Mouse (Mus musculus): ENCODE results near the gene Aatf. TPM values are rescaled to one million over a fixed set of nuclear protein-coding genes. Genes with fewer than 3 reads are reported as not detected.

Aatf gene
- 10 to 100 TPM; 21.5 to 21.6 TPM for total RNA-seq (2021)
- long read RNA-seq, transcript Aatf-201 (13 exons, 1,822 nt), result major isoform, 18 of 20 reads
- long read RNA-seq, partial matches to known transcripts, result 0 of 20 reads
- long read RNA-seq, other reads (novel, unspliced or antisense), result 2 of 20 reads

GRCm38 (mm10) chr11:84513171-84514116 is at the start of gene Aatf:
Gene Aatf (minus strand): TSS chr11:84513522.
- peak; percentile 94 to 98 for DNase-seq (ENCODE audit: low spot score in 2 of 2)

- DNase-seq (ENCODE audit: low spot score in 2 of 2), result no peak
Measured at GRCm38 (mm10) chr11:84562758-84563347, 49.5 kb upstream of the Aatf start.

DNA sequence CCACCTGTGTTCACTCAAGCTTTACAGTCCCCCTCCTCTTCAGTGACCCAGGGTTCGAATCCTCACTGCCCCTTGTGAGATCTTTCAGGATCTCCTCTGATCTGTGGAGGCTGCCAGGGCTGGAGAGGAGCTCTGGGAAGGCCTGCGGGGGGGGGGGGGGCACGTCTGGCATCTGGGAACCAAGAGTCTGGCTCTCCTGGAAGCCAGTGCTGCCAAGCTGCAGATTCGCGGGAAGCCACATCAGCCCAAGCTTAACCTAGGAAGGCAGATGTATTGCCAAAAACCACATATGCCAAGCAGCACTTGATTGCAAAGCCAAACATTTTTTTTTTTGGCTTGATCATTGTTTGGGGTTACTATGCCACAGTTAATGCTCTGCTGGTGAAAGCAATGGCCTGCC is 48.2 kb upstream of the Aatf start:
- no peak for DNase-seq (ENCODE audit: low spot score in 2 of 2)

GRCm38 (mm10) chr11:84553821-84554450 is 40.6 kb upstream of the Aatf start:
- DNase-seq (ENCODE audit: low spot score in 2 of 2), result no peak

DNA sequence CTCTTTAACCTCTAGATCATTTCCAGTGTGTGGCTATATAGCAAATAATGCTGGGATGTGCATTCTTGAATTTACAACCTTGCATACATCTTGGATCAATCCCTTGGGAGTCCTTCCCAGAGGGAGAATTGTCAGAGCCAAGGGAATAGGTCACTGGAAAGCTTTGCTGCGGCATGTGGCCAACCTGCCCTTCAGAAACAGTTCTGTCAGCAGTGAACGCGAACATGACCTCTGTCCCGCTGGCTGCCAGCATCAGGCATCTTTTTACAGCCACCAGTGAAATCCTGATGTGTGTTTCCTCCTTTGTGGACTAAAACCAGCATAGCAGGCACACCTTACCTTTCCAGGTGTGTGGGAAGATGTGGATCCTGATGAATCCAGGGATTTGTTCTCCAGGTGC is 38.0 kb upstream of the Aatf start:
- DNase-seq (ENCODE audit: low spot score in 2 of 2), result no peak

DNA sequence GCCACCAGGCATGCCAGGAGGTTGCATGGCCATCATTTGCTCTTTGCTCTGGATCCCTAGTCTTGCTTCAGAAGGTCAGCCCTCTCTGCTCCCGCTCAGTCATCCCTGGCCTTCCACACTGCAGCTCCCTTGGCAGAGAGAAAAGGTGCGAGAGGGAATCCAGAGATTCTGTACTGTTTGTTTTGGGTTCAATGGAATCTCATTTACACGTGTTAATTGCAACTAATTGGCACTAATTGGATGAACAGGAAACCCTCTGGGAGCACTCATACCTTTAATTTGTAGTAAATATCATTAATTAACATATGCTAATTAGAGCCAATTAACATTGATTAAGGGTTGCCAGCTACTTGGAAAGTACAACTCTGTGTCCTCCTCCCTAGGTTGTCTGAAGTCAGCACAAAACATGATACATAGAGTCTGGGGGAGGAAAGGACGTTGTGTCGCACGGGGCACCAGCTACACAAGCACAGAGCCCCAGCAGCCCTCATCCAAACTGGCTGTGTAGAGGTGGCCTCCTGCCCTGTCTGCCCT is 36.0 kb upstream of the Aatf start:
- DNase-seq (ENCODE audit: low spot score in 2 of 2), result no peak

DNA sequence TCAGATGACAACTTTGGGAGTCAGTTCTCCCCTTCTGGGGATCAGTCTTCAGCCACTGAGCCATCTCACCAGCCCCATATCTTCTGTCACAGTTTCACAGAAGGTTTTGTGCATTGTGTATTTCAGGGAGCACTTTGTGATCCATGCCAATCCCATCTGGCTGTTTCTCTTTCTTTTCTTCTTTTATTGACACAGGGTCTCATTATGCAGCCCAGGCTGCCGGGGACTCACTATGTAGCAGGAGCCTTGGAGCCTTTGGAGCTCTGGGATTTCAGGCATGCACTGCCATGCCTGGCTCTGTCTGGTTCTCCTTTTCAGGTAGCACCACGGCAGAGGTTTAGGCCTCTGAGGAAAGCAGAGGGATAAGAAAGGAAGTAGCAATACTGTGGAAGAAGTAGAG is 35.0 kb upstream of the Aatf start:
- no peak for DNase-seq (ENCODE audit: low spot score in 2 of 2)

DNA sequence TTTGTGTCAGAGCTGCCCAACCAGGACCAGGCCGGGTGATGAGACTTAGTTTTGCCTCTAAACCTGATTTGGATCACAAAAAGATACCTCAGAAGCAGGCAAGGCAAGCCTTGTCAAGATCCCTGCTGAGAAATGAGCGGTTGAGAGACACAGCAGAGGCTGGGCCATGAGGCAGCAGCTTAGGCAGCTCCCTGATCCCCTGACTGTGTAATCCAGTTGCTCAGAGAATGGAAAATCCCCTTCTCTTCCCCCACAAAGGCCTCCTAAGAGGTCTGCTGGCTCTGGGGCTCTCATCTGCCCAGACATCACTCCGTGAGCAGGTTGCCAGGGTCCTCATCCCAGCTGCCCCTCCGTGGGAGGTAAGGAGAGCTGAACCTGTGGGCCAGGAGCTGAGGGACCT is 26.7 kb upstream of the Aatf start:
- no peak for DNase-seq (ENCODE audit: low spot score in 2 of 2)

DNA sequence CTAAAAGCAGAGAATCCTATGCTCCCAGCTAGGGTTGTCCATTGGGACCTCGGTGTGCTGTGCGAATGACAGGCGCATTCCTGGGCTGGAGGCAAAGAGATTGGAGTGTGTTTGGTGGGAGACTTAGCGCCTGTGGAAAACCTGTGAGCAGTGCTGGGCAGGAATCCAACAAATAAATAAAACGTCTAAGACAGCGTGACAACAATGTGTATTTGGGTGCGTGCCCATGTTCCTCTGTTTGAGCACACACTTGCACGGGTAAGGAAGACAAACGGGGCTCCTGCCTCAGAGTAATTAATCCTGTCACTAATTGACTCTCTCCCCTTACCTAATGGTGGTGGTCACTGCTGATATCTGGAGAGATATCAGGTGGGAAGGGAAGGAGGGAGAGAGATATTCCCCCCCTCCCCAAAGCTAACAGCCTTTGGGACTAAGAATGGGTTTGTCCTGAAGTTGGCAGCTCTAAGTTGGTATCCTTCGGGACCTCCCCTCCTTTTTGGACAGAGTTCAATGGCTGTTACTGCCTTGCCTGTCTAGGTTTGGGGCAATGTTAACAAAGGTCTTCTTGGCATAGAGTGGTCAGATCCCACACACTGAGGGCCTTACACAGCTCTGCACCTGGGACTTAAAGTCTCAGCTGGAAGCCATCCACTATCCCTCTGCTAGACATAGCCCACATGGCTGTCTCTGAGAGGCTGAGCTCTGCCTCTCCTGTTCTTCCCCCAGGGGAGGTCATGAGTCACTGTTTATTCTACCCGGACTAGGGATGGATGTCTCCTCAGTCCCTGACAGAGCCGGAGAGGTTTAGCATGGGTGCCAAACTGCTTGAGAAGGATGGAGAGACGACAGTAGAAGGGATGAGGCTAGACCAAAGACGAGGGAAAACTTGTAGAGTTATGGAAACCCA is 16.7 kb upstream of the Aatf start:
- DNase-seq (ENCODE audit: low spot score in 2 of 2), result no peak

DNA sequence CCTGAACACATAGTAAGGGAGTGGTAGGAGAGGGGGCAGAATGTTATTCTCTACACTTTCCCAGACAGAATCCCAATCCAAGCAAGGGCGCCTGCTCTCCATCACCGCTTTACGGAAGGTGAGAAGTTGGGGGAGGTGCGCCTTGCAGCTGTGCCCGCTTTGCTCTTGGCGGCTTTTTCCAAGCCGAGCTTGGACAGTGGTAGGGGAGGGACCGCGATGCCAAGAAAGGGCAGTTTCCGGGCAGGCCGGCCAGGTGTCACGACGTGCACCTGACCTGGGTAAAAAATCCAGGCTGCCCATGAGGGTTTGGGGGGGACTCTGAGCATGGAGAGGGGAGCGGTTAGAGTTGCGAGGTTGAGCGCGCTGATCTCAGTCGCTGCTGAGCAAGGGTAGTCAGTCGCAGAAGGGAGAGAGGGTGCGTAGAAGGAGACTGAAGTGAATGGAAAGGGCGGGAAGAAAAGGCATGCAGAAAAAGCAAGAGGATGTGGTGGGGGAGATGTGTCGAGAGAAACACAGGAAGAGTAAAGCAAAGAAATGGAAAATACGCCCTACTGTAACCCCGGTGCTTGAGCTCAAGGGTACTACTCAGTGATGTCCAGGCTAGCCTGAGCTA is 15.9 kb upstream of the Aatf start:
- no peak for DNase-seq (ENCODE audit: low spot score in 2 of 2)

GRCm38 (mm10) chr11:84526976-84527860 is 13.9 kb upstream of the Aatf start:
- DNase-seq (ENCODE audit: low spot score in 2 of 2), result no peak

DNA sequence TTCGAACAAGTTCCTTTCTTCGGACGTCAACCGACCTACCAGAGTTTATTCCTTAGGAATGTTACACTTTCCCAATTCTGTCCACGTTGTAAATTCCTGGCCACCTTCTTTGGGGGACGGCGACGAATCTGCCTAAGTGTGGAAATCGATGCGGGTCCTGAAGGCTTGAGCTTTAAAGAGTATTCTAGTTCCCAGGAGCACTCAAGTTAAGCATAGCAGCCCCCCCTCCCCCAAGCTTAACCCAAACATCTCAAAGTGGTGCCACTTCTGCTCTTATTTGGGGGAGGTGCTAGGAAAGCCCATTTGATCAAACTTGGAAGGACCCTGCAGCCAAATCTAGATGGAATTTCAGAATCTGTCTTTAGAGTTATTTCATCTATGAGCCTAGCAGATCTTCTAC is 13.1 kb upstream of the Aatf start:
- DNase-seq (ENCODE audit: low spot score in 2 of 2), result no peak

DNA sequence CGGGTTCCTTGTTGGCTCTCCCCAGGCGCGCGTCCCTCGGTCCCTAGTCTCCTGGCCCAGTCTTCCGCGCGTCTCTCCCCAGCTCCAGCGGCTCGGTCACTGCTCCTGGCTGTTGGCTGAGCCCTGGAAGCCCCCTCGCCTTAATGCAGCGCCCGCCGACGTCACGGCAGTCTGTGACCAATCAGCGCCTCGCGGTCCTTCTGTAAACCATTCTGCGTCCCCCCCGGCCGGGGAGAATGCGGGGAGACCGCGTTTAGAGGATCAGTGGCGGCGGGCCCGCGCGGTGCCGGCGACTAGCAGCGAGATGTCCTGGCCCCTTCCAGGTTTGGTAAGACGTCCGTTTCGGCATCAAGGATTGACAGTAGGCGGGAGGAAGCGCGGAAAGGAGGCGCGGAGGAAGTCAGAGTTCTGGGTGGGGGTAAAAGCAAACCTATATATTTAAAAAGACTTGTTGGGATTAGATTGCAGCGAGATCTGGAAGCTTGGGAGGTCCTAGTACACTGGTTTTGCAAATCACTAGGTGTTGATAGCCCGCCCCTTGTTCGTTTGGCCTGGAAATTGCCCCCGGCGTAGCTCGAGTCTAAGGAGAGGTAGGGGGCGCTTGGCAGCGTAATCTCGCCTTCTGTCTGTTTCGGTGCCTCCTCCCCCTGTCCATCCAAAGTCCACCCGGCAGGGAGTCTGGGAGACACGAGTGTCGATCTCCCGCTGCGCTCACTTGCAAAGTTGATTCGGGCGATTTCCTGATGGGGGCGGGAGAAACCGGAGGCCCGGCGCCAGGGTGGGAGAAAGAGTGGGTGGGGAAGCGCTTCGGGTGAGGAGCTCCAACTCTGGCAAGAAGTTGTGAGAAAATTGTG is 12.3 kb upstream of the Aatf start, which contains the start of gene Lhx1:
Lhx1 (minus strand) TSS at position 115 of the 854 bp plus-strand sequence.
- no peak for DNase-seq (ENCODE audit: low spot score in 2 of 2)

DNA sequence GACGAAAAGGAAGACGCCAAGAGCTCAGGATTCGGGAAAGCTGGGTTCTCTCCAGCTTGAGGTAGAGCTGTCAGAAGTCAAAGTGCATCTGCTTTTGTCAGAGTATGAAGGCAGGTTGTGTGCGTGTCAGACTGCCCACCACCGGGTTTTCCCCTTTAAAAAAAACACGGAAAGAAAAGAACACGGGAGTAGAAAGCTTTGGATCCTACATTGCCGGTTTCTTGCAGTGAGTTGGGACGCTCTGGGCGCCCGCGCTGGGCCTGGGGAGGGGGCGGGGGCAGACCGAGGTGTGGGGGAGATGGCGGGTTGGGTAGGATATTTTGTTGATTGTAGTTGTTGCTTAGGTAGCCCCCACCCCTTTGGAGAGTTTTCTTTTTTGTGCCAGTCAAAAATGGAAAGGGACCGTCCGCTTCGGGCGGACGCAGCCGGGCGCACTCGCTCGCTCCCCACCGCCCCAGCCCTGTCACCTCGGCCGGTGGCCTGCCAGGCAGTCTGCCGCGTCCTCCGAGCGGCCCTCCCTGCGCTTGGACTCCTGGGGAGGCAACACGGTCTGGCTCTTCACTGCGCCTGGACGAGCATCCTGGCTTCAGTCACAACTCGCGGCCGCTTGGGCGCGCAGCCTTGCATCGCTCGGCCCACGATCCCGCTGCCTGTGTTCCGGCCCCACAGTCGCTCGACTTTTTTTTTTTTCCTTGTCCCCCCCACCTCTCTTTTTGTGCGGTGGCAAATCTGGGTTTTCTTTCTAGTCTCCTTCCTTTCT is 11.4 kb upstream of the Aatf start:
- no peak for DNase-seq (ENCODE audit: low spot score in 2 of 2)

DNA sequence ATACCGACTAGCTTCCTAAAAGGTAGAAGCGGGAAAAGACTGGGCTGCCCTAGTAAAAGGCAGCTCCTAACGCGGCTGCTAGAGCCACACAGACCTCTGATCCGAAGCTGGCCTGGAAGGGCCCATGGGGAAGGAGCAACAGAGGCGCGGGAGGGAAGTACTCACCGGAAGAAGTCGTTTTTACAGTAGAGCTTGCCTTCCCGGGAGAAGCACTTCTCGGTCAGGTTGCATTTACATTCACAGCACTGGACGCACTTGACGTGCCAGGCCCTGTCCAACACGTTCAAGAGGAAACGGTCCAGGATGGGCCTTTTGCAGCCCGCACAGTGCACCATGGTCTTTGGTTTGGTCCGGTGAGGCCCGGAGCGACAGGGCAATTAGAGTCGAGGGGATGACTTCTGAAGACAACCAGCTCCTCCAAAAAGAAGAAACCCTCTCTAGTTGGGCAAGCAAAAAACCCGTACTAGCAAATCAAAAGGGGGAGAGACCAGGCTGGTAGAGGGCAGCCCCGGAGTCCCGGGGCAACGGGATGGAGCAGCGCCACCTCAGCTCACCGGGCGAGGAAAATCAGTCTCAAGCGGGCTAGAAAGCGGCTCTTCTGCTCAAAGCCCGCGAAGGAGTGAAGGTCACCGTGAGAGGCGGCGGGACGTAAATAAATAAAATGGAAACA is 10.7 kb upstream of the Aatf start:
- no peak for DNase-seq (ENCODE audit: low spot score in 2 of 2)

DNA sequence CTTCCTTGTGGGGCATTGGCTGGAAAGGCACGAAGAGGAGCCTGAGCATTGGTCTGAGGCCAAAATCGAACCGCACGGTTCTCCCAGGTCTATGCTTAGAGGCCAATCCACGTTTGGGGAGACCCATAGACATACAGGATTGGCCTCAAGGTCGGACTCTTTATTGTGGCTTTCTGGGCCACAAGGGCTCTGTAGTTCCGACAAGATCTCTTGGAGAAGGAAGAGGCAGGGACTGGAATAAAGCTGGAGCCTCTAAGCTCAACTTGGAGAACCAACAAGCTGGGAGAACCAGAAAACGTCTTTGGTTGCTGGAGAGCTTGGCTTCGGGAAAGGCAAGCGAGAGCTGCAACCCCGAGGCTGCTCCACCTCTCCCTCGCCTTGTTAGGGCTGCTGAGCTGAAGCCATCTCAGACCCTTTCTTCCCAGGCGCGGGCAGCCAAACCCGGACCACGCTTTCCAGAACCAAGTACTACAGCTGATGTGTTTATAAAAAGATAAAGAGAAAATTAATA is 10.1 kb upstream of the Aatf start:
- DNase-seq (ENCODE audit: low spot score in 2 of 2), result no peak
